Mouse (Mus musculus): ENCODE results near the gene Rnf126.

GRCm38 (mm10) chr10:79777103-79777531, 10.4 kb upstream of the Rnf126 start, which contains the start of gene Fstl3:
- no peak for TF ChIP-seq CTCF (IDR thresholded peaks at IDR 0.05; ENCODE audit: insufficient read depth, low read depth, low read length)
- TF ChIP-seq POLR2A (IDR thresholded peaks at IDR 0.05; ENCODE audit: insufficient read depth, low read depth, low read length), result no peak
